Mouse (Mus musculus): ENCODE data around the gene Islr.
A peak's percentile ranks its signal among the peaks of the same experiment; 100 is the strongest.

Islr gene

GRCm38 (mm10) chr9:58150733-58151361 is 53.3 kb downstream of the Islr start:
- peak; percentile 50 for DNase-seq

DNA sequence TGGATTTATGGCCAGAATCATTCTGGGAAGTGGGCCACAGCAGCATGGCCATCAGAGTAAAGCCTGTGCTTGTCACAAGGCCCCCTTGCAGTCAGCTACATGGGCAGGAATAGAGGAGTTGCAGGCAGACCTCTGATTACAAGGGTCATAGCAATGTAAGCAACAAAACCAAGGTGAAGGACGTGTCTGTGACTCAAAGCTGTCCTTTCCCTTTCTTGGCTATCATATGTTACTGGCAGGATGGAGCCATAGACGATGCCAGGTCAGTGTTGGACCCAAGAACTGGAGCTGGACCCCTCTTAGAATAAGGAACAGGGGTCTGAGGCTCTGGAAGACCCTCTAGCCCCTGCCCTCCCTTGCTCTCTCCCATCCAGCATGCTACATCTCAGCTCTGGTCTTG is 55.3 kb downstream of the Islr start:
- no peak for DNase-seq

- no peak for DNase-seq
Observed at GRCm38 (mm10) chr9:58145417-58145816, 58.7 kb downstream of the Islr start.

- no peak for DNase-seq
Observed at GRCm38 (mm10) chr9:58144664-58145063, 59.4 kb downstream of the Islr start.

GRCm38 (mm10) chr9:58143419-58143818 is 60.7 kb downstream of the Islr start:
- DNase-seq = no peak

- peak; percentile 64 for DNase-seq
Observed at GRCm38 (mm10) chr9:58139947-58140346, 64.2 kb downstream of the Islr start.

GRCm38 (mm10) chr9:58135921-58136321 is 68.2 kb downstream of the Islr start:
- DNase-seq = no peak

- DNase-seq = no peak
Observed at GRCm38 (mm10) chr9:58134906-58135305, 69.2 kb downstream of the Islr start.

DNA sequence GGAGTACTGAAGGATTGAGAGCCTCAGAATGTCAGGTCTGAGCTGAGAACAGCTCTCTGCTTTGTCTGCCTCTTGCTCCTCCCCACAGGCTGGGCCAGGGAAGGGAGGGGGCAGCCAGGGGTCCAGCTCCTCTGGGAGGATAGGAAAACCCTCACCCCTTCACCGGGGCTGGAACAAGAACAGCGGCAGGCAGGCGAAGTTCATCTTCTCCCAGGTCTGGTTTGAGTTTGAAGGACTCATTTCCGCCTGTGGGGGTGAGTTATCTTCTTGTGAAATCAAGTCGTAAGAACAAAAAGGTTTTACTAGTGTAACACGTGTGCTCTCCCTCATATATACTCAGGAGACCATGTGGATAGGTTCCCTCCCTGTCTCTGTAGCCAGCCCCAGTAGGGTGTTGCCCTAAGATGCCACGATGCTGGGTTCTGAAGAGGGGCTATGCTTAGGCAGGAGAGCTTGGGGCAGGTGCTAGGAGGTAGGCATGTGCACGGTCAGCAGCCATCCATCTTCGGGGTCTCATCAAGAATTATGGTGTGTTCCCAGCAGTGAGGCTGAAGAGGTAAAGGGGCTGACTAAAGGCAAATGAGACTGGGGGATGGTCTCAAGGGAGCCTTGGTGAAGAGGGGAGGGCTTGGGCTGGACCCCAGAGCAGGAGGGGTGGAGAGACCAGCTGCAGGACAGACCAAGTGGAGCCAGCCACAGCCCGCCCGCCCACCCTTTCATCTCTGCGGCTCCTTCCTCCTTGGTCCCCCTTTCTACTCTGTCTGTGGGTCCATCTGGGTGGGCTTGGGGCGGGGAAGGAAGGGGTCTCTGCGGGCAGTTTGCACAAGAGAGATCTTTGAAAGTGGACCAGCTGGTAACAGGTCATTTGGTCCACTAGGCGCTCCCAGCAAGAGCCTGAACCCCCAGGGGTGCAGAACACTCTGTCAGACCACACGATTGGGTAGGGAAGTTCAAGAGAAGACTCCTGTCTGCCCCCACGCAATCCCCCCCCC is 69.9 kb downstream of the Islr start:
- DNase-seq = peak; percentile 47

DNA sequence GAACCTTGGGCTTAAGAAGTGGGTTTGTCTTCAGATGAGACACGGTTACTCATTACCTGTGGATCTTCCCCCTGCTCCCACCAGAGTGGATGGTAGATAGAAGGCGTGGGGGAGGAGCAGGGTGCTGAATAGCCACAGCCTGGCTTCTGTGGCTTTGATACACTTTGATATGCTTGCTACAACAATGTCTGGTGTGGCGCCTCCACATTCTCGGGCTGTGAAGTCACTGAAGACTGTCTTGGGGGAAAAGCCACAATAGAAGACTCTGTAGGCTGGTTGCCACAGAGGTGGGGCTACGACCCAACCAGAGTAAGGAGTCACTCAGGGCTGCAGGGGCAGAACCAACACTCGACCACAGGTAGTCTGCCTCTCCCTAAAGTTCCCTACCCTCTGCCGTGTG is 72.4 kb downstream of the Islr start:
- peak; percentile 25 for DNase-seq

DNA sequence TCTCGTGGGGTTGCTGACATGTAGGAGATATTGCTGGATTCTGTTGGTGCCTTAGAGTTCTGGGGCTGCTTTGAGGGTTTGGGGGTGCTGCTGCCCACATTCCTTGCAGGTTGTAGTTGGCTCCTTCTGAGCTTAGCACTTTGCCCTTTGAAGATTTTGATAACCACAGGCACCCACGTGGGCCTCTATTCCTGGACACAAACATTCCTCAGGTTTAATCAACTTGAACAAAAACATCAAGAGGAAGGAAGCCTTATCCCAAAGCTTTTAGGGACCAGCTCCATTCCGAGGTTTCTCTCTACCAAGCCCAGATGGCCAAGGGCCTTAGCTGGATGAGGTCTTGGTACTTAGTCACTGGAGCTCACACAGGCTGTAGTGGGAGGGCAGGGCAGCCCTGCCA is 73.2 kb downstream of the Islr start:
- DNase-seq = no peak

DNA sequence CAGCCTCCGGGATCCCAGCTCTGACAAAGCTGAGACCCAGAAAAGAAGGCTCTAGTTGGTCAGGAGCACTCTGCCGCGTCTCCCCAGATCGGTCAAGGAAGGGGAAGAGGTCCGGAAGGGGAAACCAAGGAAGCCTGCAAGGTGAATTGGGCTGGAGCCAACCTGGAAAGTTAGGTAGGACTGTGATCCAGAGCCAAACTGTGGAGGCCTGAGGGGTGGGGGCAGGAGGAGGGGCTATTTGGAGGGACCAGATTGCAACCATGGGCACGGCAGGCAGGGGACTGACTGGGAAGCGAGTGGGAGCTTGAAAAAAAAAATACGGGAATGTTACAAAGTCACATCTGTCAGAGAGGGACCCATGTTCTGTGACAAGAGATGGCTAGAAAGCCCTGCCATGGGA is 74.6 kb downstream of the Islr start:
- no peak for DNase-seq

DNA sequence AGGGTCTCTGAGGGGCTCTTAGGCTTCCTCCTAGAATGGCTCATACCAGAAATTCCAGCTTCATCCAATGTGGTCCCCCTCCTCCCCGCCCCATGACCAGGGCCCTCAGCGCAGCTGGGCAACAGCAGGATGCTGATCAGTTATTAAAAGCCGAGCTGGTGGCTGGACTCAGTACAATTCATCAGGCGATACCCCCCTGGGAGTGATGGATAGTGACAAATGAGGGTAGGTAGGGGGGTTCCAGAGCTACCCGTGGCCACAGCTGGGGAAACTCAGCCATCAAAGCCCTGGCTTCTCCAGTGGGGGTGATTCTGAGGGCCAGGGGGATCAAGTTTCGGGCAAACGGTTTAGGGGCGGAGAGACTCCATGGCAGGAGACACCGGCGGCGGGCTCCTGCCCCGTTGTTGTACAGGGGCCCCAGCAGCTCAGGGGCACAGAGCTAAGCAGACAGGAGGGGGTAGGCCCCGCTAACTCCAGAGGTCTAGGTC is 75.1 kb downstream of the Islr start:
- no peak for DNase-seq

- DNase-seq = no peak
Observed at GRCm38 (mm10) chr9:58125811-58126210, 78.3 kb downstream of the Islr start.

DNA sequence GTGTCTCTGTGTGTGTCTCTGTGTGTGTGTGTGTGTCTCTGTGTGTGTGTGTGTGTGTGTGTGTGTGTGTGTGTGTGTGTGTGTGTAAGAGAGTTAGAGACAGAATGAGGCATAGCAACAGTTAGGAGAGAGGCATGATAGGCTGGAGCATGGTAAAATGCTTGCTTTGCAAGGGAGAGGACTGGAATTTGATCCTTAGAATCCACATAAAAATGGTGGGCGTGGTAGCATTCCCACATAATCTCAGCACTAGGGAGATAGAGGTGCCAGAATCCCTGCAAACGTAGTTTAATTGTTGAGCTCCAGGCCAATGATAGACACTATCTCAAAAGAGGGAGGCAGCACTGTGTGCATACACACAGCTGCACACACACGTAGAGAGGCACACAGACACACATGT is 79.0 kb downstream of the Islr start:
- DNase-seq = no peak

GRCm38 (mm10) chr9:58118671-58119070 is 85.4 kb downstream of the Islr start, which contains the start of gene Ccdc33:
Gene Ccdc33 (minus strand): TSS chr9:58118823.
- no peak for DNase-seq

DNA sequence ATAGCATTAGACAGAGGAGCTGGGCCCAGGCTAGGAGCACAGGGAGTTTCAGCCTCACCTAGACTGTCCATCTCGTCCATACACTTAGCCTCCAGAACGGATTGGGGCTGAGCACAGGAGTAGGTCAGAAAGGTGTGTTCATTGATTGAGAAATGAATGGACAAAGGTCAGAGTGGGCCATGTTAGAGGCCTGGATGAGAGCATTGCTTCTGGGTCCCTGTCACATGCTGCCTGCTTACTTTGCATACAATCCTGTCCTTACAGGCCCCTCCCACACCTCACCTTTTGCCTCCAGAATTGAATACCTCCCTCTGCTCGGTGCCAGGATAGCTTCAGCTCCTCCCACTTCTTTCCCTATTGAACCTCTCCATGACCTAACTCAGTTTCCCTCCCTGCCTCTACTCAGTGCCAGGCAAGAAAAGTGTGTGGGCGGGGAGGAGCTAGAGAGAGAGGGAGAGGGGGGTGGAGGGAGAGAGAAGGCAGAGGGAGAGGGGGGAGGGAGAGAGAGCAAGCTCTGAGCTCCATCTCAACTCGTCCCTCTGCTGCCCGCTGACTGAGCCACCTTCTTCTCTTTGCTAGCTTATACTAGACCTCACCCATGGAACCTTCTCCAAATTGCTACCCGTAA is 88.0 kb downstream of the Islr start:
- no peak for DNase-seq

DNA sequence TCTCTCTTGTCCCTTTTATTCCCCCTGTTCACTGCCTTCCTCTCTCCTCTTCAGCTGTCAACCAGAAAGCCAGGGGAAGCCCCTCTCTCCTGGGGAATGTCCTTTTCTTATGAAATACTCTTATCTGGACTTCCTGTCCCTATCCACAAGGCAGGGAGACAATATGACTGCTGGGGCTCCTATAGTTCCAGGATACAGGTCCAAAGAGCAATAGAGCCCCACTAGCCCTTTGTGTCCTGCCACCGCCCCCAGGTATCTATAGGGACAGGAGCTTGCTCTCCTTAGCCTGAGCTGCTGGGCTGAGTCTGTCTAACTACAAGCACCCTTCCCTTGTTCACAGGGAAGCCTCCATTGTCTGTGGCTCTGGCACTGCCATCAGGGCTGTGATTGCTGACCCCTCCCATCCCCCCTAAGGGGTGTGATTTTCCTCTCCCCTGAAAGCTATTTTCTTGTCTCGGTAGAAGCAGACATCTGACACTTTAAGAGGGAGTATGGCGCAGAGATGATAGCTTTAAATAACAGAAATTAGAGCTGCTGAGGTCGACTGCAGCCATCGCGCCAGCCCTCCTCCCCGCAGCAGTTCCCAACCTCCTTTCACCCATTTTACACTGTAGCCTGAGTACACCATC is 88.7 kb downstream of the Islr start:
- DNase-seq = no peak

DNA sequence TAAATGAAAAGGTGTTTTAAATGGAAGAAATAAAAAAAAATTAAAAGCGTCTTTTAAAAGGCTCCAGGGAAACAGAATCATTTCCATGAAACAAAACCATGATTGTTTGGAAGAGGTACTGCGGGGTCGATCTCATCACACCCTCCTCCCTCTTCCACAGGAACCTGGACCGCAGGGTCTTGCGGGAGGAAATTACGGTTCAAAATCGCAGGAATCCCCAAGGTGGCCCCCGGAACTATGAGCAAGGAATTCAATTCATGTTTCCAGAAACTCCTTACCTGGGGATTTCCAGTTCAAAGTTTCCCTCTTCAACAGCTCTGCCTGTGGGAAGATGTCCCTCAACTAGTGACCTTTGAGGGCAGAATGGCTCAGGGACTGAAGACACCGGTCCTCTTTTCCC is 90.1 kb downstream of the Islr start:
- no peak for DNase-seq

DNA sequence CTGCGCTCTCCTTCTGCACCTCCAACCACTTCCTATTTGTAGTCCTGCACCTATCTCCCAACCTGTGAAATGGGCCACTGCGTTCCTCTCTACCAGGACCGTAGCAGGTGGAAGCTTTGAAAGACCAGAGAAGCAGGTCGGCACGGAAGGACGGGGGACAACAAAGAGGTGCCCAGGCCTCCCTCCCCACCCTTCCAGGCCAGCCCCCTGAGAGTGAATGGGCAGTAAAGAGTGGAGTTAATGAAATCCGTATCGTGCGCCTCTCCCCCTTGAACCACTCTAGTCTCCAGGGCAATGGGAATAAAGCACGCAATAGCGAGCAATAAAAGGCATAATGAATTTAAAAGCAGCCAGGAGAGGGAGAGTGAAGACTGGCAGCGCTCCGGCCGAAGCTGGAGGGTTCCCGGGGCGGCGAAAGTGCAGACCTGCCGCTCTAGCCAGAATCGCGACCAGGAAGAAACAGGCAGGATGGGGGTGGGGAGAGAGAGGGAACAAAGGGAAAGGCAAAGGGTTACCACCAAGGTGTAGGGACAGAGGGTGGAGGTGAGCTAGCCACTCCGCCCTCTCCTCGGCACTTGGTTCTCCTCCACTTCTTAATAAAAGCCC is 90.7 kb downstream of the Islr start:
- peak; percentile 35 for DNase-seq

GRCm38 (mm10) chr9:58112866-58113278 is 91.2 kb downstream of the Islr start:
- DNase-seq = peak; percentile 43

DNA sequence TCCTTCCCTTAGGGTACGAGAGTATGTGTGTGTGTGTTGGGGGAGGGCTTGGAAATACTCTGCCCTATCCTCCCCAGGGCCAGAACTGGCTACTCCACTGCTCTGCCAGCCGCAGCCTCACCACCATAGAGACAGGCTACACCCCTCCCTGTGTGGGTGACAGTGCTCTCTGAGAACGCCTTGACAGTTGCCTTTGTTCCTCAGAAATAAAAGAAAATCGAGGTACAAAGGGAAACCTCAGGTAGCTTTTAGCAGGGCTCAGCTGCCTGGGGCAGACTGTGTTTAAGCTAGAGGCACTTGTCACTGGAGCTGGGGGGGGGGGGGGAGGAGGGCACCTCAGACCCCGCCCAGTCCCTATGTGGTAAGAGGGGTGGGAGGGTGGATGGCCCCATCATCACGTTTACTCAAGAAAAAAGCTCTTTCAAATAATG is 91.8 kb downstream of the Islr start:
- peak; percentile 80 for DNase-seq

Measured in thymus, postnatal 14 days (tissue).